Mouse (Mus musculus) liver, embryonic 15.5 days (tissue): Measurements from ENCODE around the gene Mast4. TPM values are rescaled to one million over a fixed set of nuclear protein-coding genes. Genes with fewer than 3 reads are reported as not detected.

Experiments used
- ATAC-seq: fragments of 200-750 bp; cut with Nextera tagmentation; 2 replicates; pipeline ENCODE4 v1.8.0; 2017; ENCODE audit warnings: moderate number of reproducible peaks, mild to moderate bottlenecking, moderate library complexity; ENCODE audit not compliant: insufficient read depth
- H3K27ac ChIP-seq: fragments of 300-500 bp; sonication (generic); replicated peaks from 2 replicates; pipeline ENCODE4 v1.5.1; 2015; ENCODE audit warnings: mild to moderate bottlenecking, inconsistent platforms
- H3K27me3 ChIP-seq: fragments of 300-500 bp; sonication (generic); 2 replicates; pipeline ENCODE4 v1.6.1; 2015; ENCODE audit warnings: mild to moderate bottlenecking, inconsistent platforms
- H3K36me3 ChIP-seq: fragments of 300-500 bp; sonication (generic); replicated peaks from 2 replicates; pipeline ENCODE4 v1.6.1; 2015; ENCODE audit warnings: moderate library complexity, mild to moderate bottlenecking, inconsistent platforms
- H3K4me1 ChIP-seq: fragments of 300-500 bp; sonication (generic); replicated peaks from 2 replicates; pipeline ENCODE4 v1.6.1; 2015; ENCODE audit warnings: inconsistent platforms
- H3K4me2 ChIP-seq: fragments of 300-500 bp; sonication (generic); 2 replicates; pipeline ENCODE4 v1.6.1; 2015; ENCODE audit warnings: moderate library complexity, mild to moderate bottlenecking, inconsistent platforms
- H3K4me3 ChIP-seq: fragments of 300-500 bp; sonication (generic); replicated peaks from 2 replicates; pipeline ENCODE4 v1.5.1; 2015; ENCODE audit warnings: mild to moderate bottlenecking, inconsistent platforms
- H3K9ac ChIP-seq: fragments of 300-500 bp; sonication (generic); 2 replicates; pipeline ENCODE4 v1.6.1; 2015; ENCODE audit warnings: moderate library complexity, mild to moderate bottlenecking, inconsistent platforms
- H3K9me3 ChIP-seq: fragments of 300-500 bp; sonication (generic); replicated peaks from 2 replicates; pipeline ENCODE4 v1.6.1; 2016; ENCODE audit warnings: inconsistent platforms
- WGBS: fragments of 180-500 bp; shearing (Covaris S2); methylation state at CpG from one replicate; pipeline ENCODE4 v1.1.7; 2015; ENCODE audit warnings: mixed read lengths; ENCODE audit not compliant: insufficient replicate concordance; 5-methylcytosine and 5-hydroxymethylcytosine counted together
- polyA plus RNA-seq: library from polyadenylated mRNA; unstranded; fragments of >200 nt; fragmentation: Nextera tagmentation; extraction: Ambion mirVana; gene quantifications from 2 replicates; pipeline ENCODE4 v1.2.1, GENCODE M21; 2015

The Mast4 gene
- polyA plus RNA-seq, 1 experiment from 2014 or later, result 2.1 TPM

- Histone ChIP-seq H3K9ac (no peak overlapping the region), H3K27ac (no peak overlapping the region), H3K4me3 (no peak overlapping the region), H3K27me3 (no peaks in the 10 kb centered on the region), H3K4me2 (no peak overlapping the region), H3K4me1 (no peaks in the 10 kb centered on the region), H3K9me3 (no peaks in the 10 kb centered on the region), H3K36me3 (no peaks in the 10 kb centered on the region)
- WGBS, result 31% methylated on average over 15 of the region's 15 CpGs
- ATAC-seq, result no peak
Measured at GRCm38 (mm10) chr13:102957508-102958272, 376.6 kb downstream of the Mast4 start.

GRCm38 (mm10) chr13:102955506-102955905 lies 378.8 kb downstream of the Mast4 start:
- Histone ChIP-seq H3K9ac (no peak overlapping the region), H3K27ac (no peak overlapping the region), H3K4me3 (no peak overlapping the region), H3K4me1 (no peaks in the 10 kb centered on the region), H3K36me3 (no peaks in the 10 kb centered on the region), H3K9me3 (no peaks in the 10 kb centered on the region), H3K27me3 (no peaks in the 10 kb centered on the region), H3K4me2 (no peak overlapping the region)
- no peak for ATAC-seq
- WGBS, result 44% methylated on average over 2 of the region's 2 CpGs

- no peaks in the 10 kb centered on the region for H3K36me3 ChIP-seq
- no peak overlapping the region for H3K27ac ChIP-seq
- ATAC-seq, result no peak
- WGBS, result 74% methylated on average over 7 of the region's 7 CpGs
- H3K4me3 ChIP-seq, result no peak overlapping the region
- no peaks in the 10 kb centered on the region for H3K27me3 ChIP-seq
- no peak overlapping the region for H3K9ac ChIP-seq
- no peaks in the 10 kb centered on the region for H3K4me1 ChIP-seq
- H3K9me3 ChIP-seq, result no peaks in the 10 kb centered on the region
- H3K4me2 ChIP-seq, result no peak overlapping the region
Measured at GRCm38 (mm10) chr13:102949756-102950155, 384.5 kb downstream of the Mast4 start.

GRCm38 (mm10) chr13:102948966-102949365 lies 385.3 kb downstream of the Mast4 start:
- Histone ChIP-seq H3K4me2 (no peak overlapping the region), H3K9ac (no peak overlapping the region), H3K27ac (no peak overlapping the region), H3K9me3 (no peaks in the 10 kb centered on the region), H3K4me3 (no peak overlapping the region), H3K36me3 (no peaks in the 10 kb centered on the region), H3K27me3 (no peaks in the 10 kb centered on the region), H3K4me1 (no peaks in the 10 kb centered on the region)
- WGBS, result 65% methylated on average over 3 of the region's 3 CpGs
- ATAC-seq, result no peak

- WGBS, result 68% methylated on average over 2 of the region's 2 CpGs
- Histone ChIP-seq H3K4me3 (no peak overlapping the region), H3K9me3 (no peaks in the 10 kb centered on the region), H3K9ac (no peak overlapping the region), H3K4me2 (no peak overlapping the region), H3K36me3 (no peaks in the 10 kb centered on the region), H3K27me3 (no peaks in the 10 kb centered on the region), H3K4me1 (no peaks in the 10 kb centered on the region), H3K27ac (no peak overlapping the region)
- ATAC-seq, result no peak
Measured at GRCm38 (mm10) chr13:102947546-102947945, 386.8 kb downstream of the Mast4 start.

GRCm38 (mm10) chr13:102946024-102946821 lies 388.1 kb downstream of the Mast4 start:
- no peak overlapping the region for H3K27ac ChIP-seq
- no peak overlapping the region for H3K9ac ChIP-seq
- no peaks in the 10 kb centered on the region for H3K36me3 ChIP-seq
- ATAC-seq, result no peak
- H3K4me3 ChIP-seq, result no peak overlapping the region
- H3K4me1 ChIP-seq, result no peaks in the 10 kb centered on the region
- no peak overlapping the region for H3K4me2 ChIP-seq
- no peaks in the 10 kb centered on the region for H3K27me3 ChIP-seq
- 76% methylated on average over 13 of the region's 13 CpGs for WGBS
- no peaks in the 10 kb centered on the region for H3K9me3 ChIP-seq

GRCm38 (mm10) chr13:102945450-102945849 lies 388.8 kb downstream of the Mast4 start:
- Histone ChIP-seq H3K4me2 (no peak overlapping the region), H3K36me3 (no peaks in the 10 kb centered on the region), H3K9ac (no peak overlapping the region), H3K4me3 (no peak overlapping the region), H3K4me1 (no peaks in the 10 kb centered on the region), H3K27ac (no peak overlapping the region), H3K9me3 (no peaks in the 10 kb centered on the region), H3K27me3 (no peaks in the 10 kb centered on the region)
- ATAC-seq, result no peak
- WGBS, result 76% methylated on average over 7 of the region's 7 CpGs

GRCm38 (mm10) chr13:102944516-102944915 lies 389.8 kb downstream of the Mast4 start:
- ATAC-seq, result no peak
- H3K9ac ChIP-seq, result no peak overlapping the region

GRCm38 (mm10) chr13:102942557-102942956 lies 391.7 kb downstream of the Mast4 start:
- WGBS, result 40% methylated on average over 2 of the region's 2 CpGs
- no peak for ATAC-seq
- H3K27me3 ChIP-seq, result no peaks in the 10 kb centered on the region
- H3K4me3 ChIP-seq, result no peak overlapping the region
- H3K27ac ChIP-seq, result no peak overlapping the region
- no peak overlapping the region for H3K4me2 ChIP-seq
- H3K36me3 ChIP-seq, result no peaks in the 10 kb centered on the region
- H3K9me3 ChIP-seq, result no peaks in the 10 kb centered on the region
- no peak overlapping the region for H3K9ac ChIP-seq
- no peaks in the 10 kb centered on the region for H3K4me1 ChIP-seq

More at GRCm38 (mm10) chr13:102944516-102944915, 389.8 kb downstream of the Mast4 start:
- H3K9me3 ChIP-seq, result no peaks in the 10 kb centered on the region
- no peaks in the 10 kb centered on the region for H3K36me3 ChIP-seq
- WGBS, result 76% methylated on average over 4 of the region's 4 CpGs
- H3K4me1 ChIP-seq, result no peaks in the 10 kb centered on the region
- no peak overlapping the region for H3K27ac ChIP-seq
- no peaks in the 10 kb centered on the region for H3K27me3 ChIP-seq
- no peak overlapping the region for H3K4me3 ChIP-seq
- no peak overlapping the region for H3K4me2 ChIP-seq

- ATAC-seq, result no peak
- Histone ChIP-seq H3K27ac (no peak overlapping the region), H3K4me1 (no peaks in the 10 kb centered on the region), H3K9me3 (no peaks in the 10 kb centered on the region), H3K36me3 (no peaks in the 10 kb centered on the region), H3K4me3 (no peak overlapping the region), H3K27me3 (no peaks in the 10 kb centered on the region), H3K4me2 (no peak overlapping the region), H3K9ac (no peak overlapping the region)
- WGBS, result 74% methylated on average over 6 of the region's 6 CpGs
Measured at GRCm38 (mm10) chr13:102940476-102940875, 393.8 kb downstream of the Mast4 start.

GRCm38 (mm10) chr13:102936233-102936632 lies 398.1 kb downstream of the Mast4 start:
- H3K27me3 ChIP-seq, result no peaks in the 10 kb centered on the region
- H3K27ac ChIP-seq, result no peak overlapping the region
- H3K9me3 ChIP-seq, result no peaks in the 10 kb centered on the region
- no peaks in the 10 kb centered on the region for H3K4me1 ChIP-seq
- no peak overlapping the region for H3K9ac ChIP-seq
- no peak overlapping the region for H3K4me3 ChIP-seq
- no peak overlapping the region for H3K4me2 ChIP-seq
- 68% methylated on average over 2 of the region's 2 CpGs for WGBS
- no peaks in the 10 kb centered on the region for H3K36me3 ChIP-seq
- ATAC-seq, result no peak
